Mouse (Mus musculus): ENCODE measurements around the gene Olfr370. TPM values are rescaled to one million over a fixed set of nuclear protein-coding genes. Genes with fewer than 3 reads are reported as not detected.
"Not testable (repeated sequence)": the region's sequence is repeated elsewhere in the genome, so short reads cannot be mapped to it uniquely, and the experiment has no call there.

Gene Olfr370
- polyA plus RNA-seq, 1 experiment from 2014 or later: not detected

- Histone ChIP-seq H3K9ac (replicated peaks) (no peak overlapping the region), H3K4me1 (ENCODE audit: insufficient read depth) (peaks cover 23% of the 10 kb centered on the region)
Measured at GRCm38 (mm10) chr8:83569165-83569564, 33.6 kb downstream of the Olfr370 start.

GRCm38 (mm10) chr8:83570272-83571000 is 34.9 kb downstream of the Olfr370 start:
- no peak for ATAC-seq
- no peak overlapping the region for H3K4me3 ChIP-seq (ENCODE audit: low read depth, low read length)

More at GRCm38 (mm10) chr8:83569165-83569564, 33.6 kb downstream of the Olfr370 start:
- ATAC-seq (no peak), DNase-seq (no peak)
- no peak overlapping the region for H3K4me3 ChIP-seq (ENCODE audit: low read depth, low read length)
- no peak overlapping the region for H3K4me2 ChIP-seq (ENCODE audit: low read depth, low read length)
- no peak overlapping the region for H3K27ac ChIP-seq (ENCODE audit: low read depth)
- no peaks in the 10 kb centered on the region for H3K9me3 ChIP-seq (ENCODE audit: low read length)
- peaks cover 24% of the 10 kb centered on the region for H3K36me3 ChIP-seq (replicated peaks; ENCODE audit: insufficient read depth, low read length)
- 75% methylated on average over 4 of the region's 4 CpGs for WGBS (ENCODE audit: insufficient replicate concordance)
- TF ChIP-seq CTCF (IDR thresholded peaks at IDR 0.05; ENCODE audit: low read depth): no peak
- TF ChIP-seq EP300 (IDR thresholded peaks at IDR 0.05; ENCODE audit: low read depth): no peak
- H3K27me3 ChIP-seq (ENCODE audit: insufficient read depth, low read length): no peaks in the 10 kb centered on the region

GRCm38 (mm10) chr8:83571001-83571340 is 35.4 kb downstream of the Olfr370 start:
- WGBS (ENCODE audit: insufficient replicate concordance): 95% methylated on average over 7 of the region's 7 CpGs
- not testable (repeated sequence) for H3K27ac ChIP-seq (ENCODE audit: low read depth); H3K27me3 ChIP-seq (ENCODE audit: insufficient read depth, low read length); H3K9me3 ChIP-seq (ENCODE audit: low read length); H3K4me2 ChIP-seq (ENCODE audit: low read depth, low read length); H3K4me3 ChIP-seq (ENCODE audit: low read depth, low read length); ATAC-seq; H3K9ac ChIP-seq (replicated peaks)
- Histone ChIP-seq H3K4me1 (ENCODE audit: insufficient read depth) (peaks cover 18% of the 10 kb centered on the region), H3K36me3 (replicated peaks; ENCODE audit: insufficient read depth, low read length) (peaks cover 24% of the 10 kb centered on the region)
- peak; percentile 11 for DNase-seq

More at GRCm38 (mm10) chr8:83570272-83571000, 34.9 kb downstream of the Olfr370 start:
- Histone ChIP-seq H3K27me3 (ENCODE audit: insufficient read depth, low read length) (no peaks in the 10 kb centered on the region), H3K9ac (replicated peaks) (no peak overlapping the region), H3K36me3 (replicated peaks; ENCODE audit: insufficient read depth, low read length) (peaks cover 24% of the 10 kb centered on the region), H3K4me2 (ENCODE audit: low read depth, low read length) (no peak overlapping the region), H3K9me3 (ENCODE audit: low read length) (no peaks in the 10 kb centered on the region), H3K4me1 (ENCODE audit: insufficient read depth) (peaks cover 23% of the 10 kb centered on the region), H3K27ac (ENCODE audit: low read depth) (no peak overlapping the region)
- DNase-seq: peak; percentile 14
- 79% methylated on average over 14 of the region's 15 CpGs for WGBS (ENCODE audit: insufficient replicate concordance)
- TF ChIP-seq EP300 (IDR thresholded peaks at IDR 0.05; ENCODE audit: low read depth): no peak
- TF ChIP-seq CTCF (IDR thresholded peaks at IDR 0.05; ENCODE audit: low read depth): no peak

GRCm38 (mm10) chr8:83571791-83572190 is 36.2 kb downstream of the Olfr370 start:
- H3K4me2 ChIP-seq (ENCODE audit: low read depth, low read length): peak overlapping the region; percentile 34
- TF ChIP-seq EP300 (IDR thresholded peaks at IDR 0.05; ENCODE audit: low read depth): no peak
- TF ChIP-seq CTCF (IDR thresholded peaks at IDR 0.05; ENCODE audit: low read depth): no peak
- ATAC-seq (no peak), DNase-seq (peak; percentile 12)
- no peaks in the 10 kb centered on the region for H3K9me3 ChIP-seq (ENCODE audit: low read length)
- no peak overlapping the region for H3K27ac ChIP-seq (ENCODE audit: low read depth)
- 89% methylated on average over 10 of the region's 10 CpGs for WGBS (ENCODE audit: insufficient replicate concordance)
- peaks cover 24% of the 10 kb centered on the region for H3K36me3 ChIP-seq (replicated peaks; ENCODE audit: insufficient read depth, low read length)
- H3K9ac ChIP-seq (replicated peaks): no peak overlapping the region
- H3K4me1 ChIP-seq (ENCODE audit: insufficient read depth): peaks cover 16% of the 10 kb centered on the region
- no peaks in the 10 kb centered on the region for H3K27me3 ChIP-seq (ENCODE audit: insufficient read depth, low read length)
- no peak overlapping the region for H3K4me3 ChIP-seq (ENCODE audit: low read depth, low read length)

- DNase-seq: peak; percentile 12
- H3K4me2 ChIP-seq (ENCODE audit: low read depth, low read length): peak overlapping the region; percentile 34
- peaks cover 16% of the 10 kb centered on the region for H3K4me1 ChIP-seq (ENCODE audit: insufficient read depth)
- TF ChIP-seq CTCF (IDR thresholded peaks at IDR 0.05; ENCODE audit: low read depth) (no peak), EP300 (IDR thresholded peaks at IDR 0.05; ENCODE audit: low read depth) (no peak)
- peak overlapping the region; percentile 69; the same call in 1 of the 2 replicates for H3K27ac ChIP-seq (ENCODE audit: low read depth)
- peak overlapping the region; percentile 22 for H3K4me3 ChIP-seq (ENCODE audit: low read depth, low read length)
- H3K9me3 ChIP-seq (ENCODE audit: low read length): no peaks in the 10 kb centered on the region
- no peaks in the 10 kb centered on the region for H3K27me3 ChIP-seq (ENCODE audit: insufficient read depth, low read length)
- no peak overlapping the region; the same call in 1 of the 2 replicates for H3K9ac ChIP-seq (replicated peaks)
- 68% methylated on average over 5 of the region's 5 CpGs for WGBS (ENCODE audit: insufficient replicate concordance)
- peaks cover 24% of the 10 kb centered on the region for H3K36me3 ChIP-seq (replicated peaks; ENCODE audit: insufficient read depth, low read length)
- ATAC-seq: 0 out of 2 replicates have a peak, but pooled peaks have one; percentile 4
Measured at GRCm38 (mm10) chr8:83572246-83572812, 36.7 kb downstream of the Olfr370 start.

- ATAC-seq (peak; percentile 56), DNase-seq (peak; percentile 51)
- H3K9ac ChIP-seq (replicated peaks): no peak overlapping the region
- peak overlapping the region; percentile 69 for H3K27ac ChIP-seq (ENCODE audit: low read depth)
- H3K4me2 ChIP-seq (ENCODE audit: low read depth, low read length): peak overlapping the region; percentile 34
- peaks cover 8% of the 10 kb centered on the region for H3K4me1 ChIP-seq (ENCODE audit: insufficient read depth)
- TF ChIP-seq EP300 (IDR thresholded peaks at IDR 0.05; ENCODE audit: low read depth): no peak
- TF ChIP-seq CTCF (IDR thresholded peaks at IDR 0.05; ENCODE audit: low read depth): 0 out of 2 replicates have a peak, but pooled peaks have one; percentile 21
- WGBS (ENCODE audit: insufficient replicate concordance): 65% methylated on average over 18 of the region's 18 CpGs
- H3K36me3 ChIP-seq (replicated peaks; ENCODE audit: insufficient read depth, low read length): peaks cover 24% of the 10 kb centered on the region
- peak overlapping the region; percentile 22 for H3K4me3 ChIP-seq (ENCODE audit: low read depth, low read length)
- no peaks in the 10 kb centered on the region for H3K9me3 ChIP-seq (ENCODE audit: low read length)
- H3K27me3 ChIP-seq (ENCODE audit: insufficient read depth, low read length): no peaks in the 10 kb centered on the region
Measured at GRCm38 (mm10) chr8:83573140-83573875, 37.7 kb downstream of the Olfr370 start.
